Mouse (Mus musculus) kidney, adult 2 months (tissue): Measurements from ENCODE around the gene Fabp6.

ENCODE experiments used
- CTCF ChIP-seq: fragments of 200-500 bp; conservative IDR thresholded peaks from 2 replicates; pipeline ENCODE4 v1.5.1; 2011; ENCODE audit warnings: low read depth, mild to moderate bottlenecking, control low read depth, low read length, moderate library complexity, mixed read lengths; ENCODE audit not compliant: insufficient read depth, insufficient read length
- POLR2A ChIP-seq: fragments of 200-500 bp; IDR thresholded peaks from one replicate; pipeline ENCODE4 v1.6.1; 2011; ENCODE audit warnings: low read depth, low read length, control low read depth

DNA sequence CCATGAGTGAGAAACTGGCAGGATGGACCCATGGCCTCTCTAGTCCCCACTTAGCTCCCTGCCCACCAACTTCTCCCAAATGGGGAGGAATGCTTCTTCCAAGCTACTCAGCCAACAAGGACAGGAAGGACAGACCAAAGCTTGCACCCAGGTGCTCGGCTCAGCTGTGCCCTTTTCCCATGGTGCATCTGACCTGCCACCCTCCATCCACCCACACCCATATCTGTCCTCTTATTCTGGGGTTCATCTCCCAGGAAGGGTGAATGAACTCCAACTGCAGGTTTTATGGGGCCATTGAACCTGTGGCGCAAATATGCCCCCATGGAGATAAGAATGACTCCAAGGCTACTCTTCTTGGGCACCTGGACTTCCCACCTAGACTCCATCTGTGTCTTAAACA is 2.9 kb upstream of the Fabp6 start:
- TF ChIP-seq POLR2A (no peak), CTCF (no peak)
